Mouse (Mus musculus) gastrocnemius, postnatal 36 days (tissue): Measurements from ENCODE around the gene Epo. TPM values are rescaled to one million over a fixed set of nuclear protein-coding genes. Genes with fewer than 3 reads are reported as not detected.

ENCODE experiments used
- DNase-seq, 2 experiments: peaks; one replicate each; pipeline ENCODE4 v3.0.0; 2022
- intact Hi-C: fragments of 180-260 bp; cut with DNase I; formaldehyde crosslinking; loops from one replicate; pipeline ENCODE4 v1.15.1; 2025
- long read RNA-seq, 2 experiments: library from polyadenylated mRNA; stranded (forward); transcript quantifications; one replicate each; pipeline ENCODE4 v2.0.0; 2021
- total RNA-seq, 2 experiments: library from RNA; stranded (reverse); gene quantifications; 2 replicates each; pipeline ENCODE4 v1.2.3; 2021

Epo gene
- not detected for total RNA-seq
- long read RNA-seq, experiment 1, partial matches to known transcripts: 0 of 11 reads
- long read RNA-seq, experiment 1, other reads (novel, unspliced or antisense): 11 of 11 reads
- long read RNA-seq, experiment 2, partial matches to known transcripts: 0 of 21 reads
- long read RNA-seq, experiment 2, other reads (novel, unspliced or antisense): 21 of 21 reads

- intact Hi-C loops: loop anchor here (2.0 to 5.0 kb wide), 3 partner anchors 68 to 244 kb away; partner anchors contain the start of genes Mospd3, Ppp1r35 and Tsc22d4
- peak; percentile 97 to 100 for DNase-seq
Observed at GRCm38 (mm10) chr5:137533117-137533827, at the start of gene Epo, which contains the start of gene Gnb2. Gene Epo (minus strand): TSS chr5:137533242. Gene Gnb2 (minus strand): TSS chr5:137533510.

GRCm38 (mm10) chr5:137582702-137583101 is 49.7 kb upstream of the Epo start:
- intact Hi-C loops: loop anchor here (5.0 kb wide), 1 partner anchor 175 kb away; no protein-coding TSS in a partner anchor
- no peak for DNase-seq

GRCm38 (mm10) chr5:137580246-137580645 is 47.2 kb upstream of the Epo start:
- DNase-seq: no peak
- intact Hi-C loops: loop anchor here (5.0 kb wide), 1 partner anchor 177 kb away; no protein-coding TSS in a partner anchor

GRCm38 (mm10) chr5:137574470-137574901 is 41.4 kb upstream of the Epo start:
- DNase-seq: peak in 1 of 2 experiments; percentile 22
- intact Hi-C loops: no loop called here

- intact Hi-C loops: no loop called here
- DNase-seq: no peak
Observed at GRCm38 (mm10) chr5:137570691-137571586, 37.9 kb upstream of the Epo start.

- intact Hi-C loops: no loop called here
- DNase-seq: no peak
Observed at GRCm38 (mm10) chr5:137570181-137570580, 37.1 kb upstream of the Epo start.

- DNase-seq: peak in 1 of 2 experiments; percentile 16
- intact Hi-C loops: no loop called here
Observed at GRCm38 (mm10) chr5:137569665-137570064, 36.6 kb upstream of the Epo start, which contains the start of gene Tfr2. Gene Tfr2 (plus strand): TSS chr5:137569840.

- no peak for DNase-seq
- intact Hi-C loops: no loop called here
Observed at GRCm38 (mm10) chr5:137569031-137569430, 36.0 kb upstream of the Epo start.

GRCm38 (mm10) chr5:137568223-137568798 is 35.3 kb upstream of the Epo start:
- intact Hi-C loops: no loop called here
- no peak for DNase-seq

GRCm38 (mm10) chr5:137566416-137566815 is 33.4 kb upstream of the Epo start:
- intact Hi-C loops: no loop called here
- DNase-seq: no peak

- intact Hi-C loops: no loop called here
- DNase-seq: no peak
Observed at GRCm38 (mm10) chr5:137565744-137566143, 32.7 kb upstream of the Epo start.

GRCm38 (mm10) chr5:137562965-137563364 is 29.9 kb upstream of the Epo start:
- intact Hi-C loops: no loop called here
- no peak for DNase-seq

GRCm38 (mm10) chr5:137561556-137561955 is 28.5 kb upstream of the Epo start:
- intact Hi-C loops: no loop called here
- DNase-seq: no peak

GRCm38 (mm10) chr5:137553898-137554297 is 20.9 kb upstream of the Epo start:
- no peak for DNase-seq
- intact Hi-C loops: no loop called here

GRCm38 (mm10) chr5:137553411-137553837 is 20.4 kb upstream of the Epo start, which contains the start of gene Actl6b:
Gene Actl6b (plus strand): TSS chr5:137553517.
- peak; percentile 43 to 49 for DNase-seq
- intact Hi-C loops: no loop called here

- intact Hi-C loops: no loop called here
- no peak for DNase-seq
Observed at GRCm38 (mm10) chr5:137553000-137553399, 20.0 kb upstream of the Epo start.

GRCm38 (mm10) chr5:137551119-137551518 is 18.1 kb upstream of the Epo start:
- intact Hi-C loops: no loop called here
- no peak for DNase-seq

GRCm38 (mm10) chr5:137549840-137550239 is 16.8 kb upstream of the Epo start:
- DNase-seq: no peak

GRCm38 (mm10) chr5:137545596-137545995 is 12.6 kb upstream of the Epo start:
- intact Hi-C loops: no loop called here
- DNase-seq: no peak

More at GRCm38 (mm10) chr5:137549840-137550239, 16.8 kb upstream of the Epo start:
- intact Hi-C loops: no loop called here

GRCm38 (mm10) chr5:137544926-137545325 is 11.9 kb upstream of the Epo start:
- DNase-seq: no peak
- intact Hi-C loops: no loop called here
